In the genomic region with DNA sequence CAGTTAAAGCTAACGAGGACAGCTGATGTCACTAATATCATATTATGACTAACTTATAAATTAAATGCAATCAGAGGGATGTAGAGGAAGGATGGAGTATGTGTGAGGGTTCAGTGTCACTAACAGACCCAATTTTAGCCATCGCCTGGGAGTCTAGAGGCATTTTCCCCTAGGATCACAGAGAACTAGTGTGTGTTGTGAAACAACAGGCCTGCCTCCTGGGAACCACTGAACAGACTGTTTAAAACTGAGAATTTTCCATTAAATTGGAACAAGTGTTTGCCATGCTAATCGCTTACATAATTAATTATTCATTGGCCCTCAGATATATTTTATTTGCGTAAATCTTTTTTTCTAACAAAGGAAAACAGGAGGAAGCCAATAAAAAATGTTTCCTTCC, we compare ENCODE assay signal across 23 mouse cellular contexts.
"Had no signal": no experiment of that assay in that cellular context is flagged by ENCODE, and none has a peak within 500 bp of the region (broad histone marks: within the 10 kb centered on the region; RNA-seq: fewer than 3 reads in every experiment).

No protein-coding gene starts in this region.

- H3K27ac ChIP-seq: heart, adult 2 months; heart, embryonic 10.5 days; hindbrain, embryonic 10.5 days; hindbrain, embryonic 12.5 days; hindbrain, embryonic 14.5 days; kidney, postnatal 0 days; limb, embryonic 13.5 days; limb, embryonic 15.5 days; liver, embryonic 12.5 days; liver, embryonic 14.5 days had no signal

- H3K9ac ChIP-seq: heart, embryonic 12.5 days; hindbrain, embryonic 12.5 days; hindbrain, embryonic 14.5 days; limb, embryonic 13.5 days; limb, embryonic 15.5 days; liver, embryonic 12.5 days; liver, embryonic 14.5 days had no signal

- ATAC-seq: hindbrain, embryonic 16.5 days; inflammation-experienced regulatory T-cells, adult 6 months; intestine, postnatal 0 days; liver, embryonic 12.5 days had no signal

- H3K9me3 ChIP-seq: heart, embryonic 10.5 days; limb, embryonic 13.5 days; limb, embryonic 15.5 days; liver, embryonic 12.5 days had no signal

- DNase-seq: gastrocnemius, postnatal 14 days; heart, adult 2 months; heart, postnatal 10 days; heart, postnatal 4 days; kidney, adult 18-20 months; kidney, adult 8-10 months; kidney, postnatal 36 days; layer of hippocampus, adult 9-11 months; layer of hippocampus, postnatal 36 days; left cerebral cortex, postnatal 4 days had no signal

- H3K36me3 ChIP-seq: heart, embryonic 10.5 days; heart, embryonic 12.5 days; hindbrain, embryonic 10.5 days; hindbrain, embryonic 12.5 days; limb, embryonic 13.5 days; limb, embryonic 15.5 days; liver, embryonic 12.5 days had no signal

- H3K4me2 ChIP-seq: heart, embryonic 12.5 days; hindbrain, embryonic 12.5 days; hindbrain, embryonic 14.5 days; limb, embryonic 13.5 days; limb, embryonic 15.5 days; liver, embryonic 12.5 days had no signal

- H3K27me3 ChIP-seq: heart, embryonic 12.5 days; limb, embryonic 13.5 days; limb, embryonic 15.5 days; liver, embryonic 12.5 days had no signal

- H3K4me3 ChIP-seq: heart, adult 2 months; heart, embryonic 10.5 days; heart, embryonic 12.5 days; hindbrain, embryonic 10.5 days; hindbrain, embryonic 12.5 days; limb, embryonic 13.5 days; limb, embryonic 15.5 days; liver, embryonic 12.5 days had no signal
